ENCODE assay signal across 12 mouse cellular contexts in genomic region chr9:70249881-70250681, GRCm38 (mm10). TPM values are rescaled to one million over a fixed set of nuclear protein-coding genes. Genes with fewer than 3 reads are reported as not detected.
DNase-seq lines count a peak whose midpoint lies in the region; ATAC-seq lines count a peak whose summit lies in the region.
"Had no signal": no experiment of that assay in that cellular context is flagged by ENCODE, and none has a peak within 500 bp of the region (broad histone marks: within the 10 kb centered on the region; RNA-seq: fewer than 3 reads in every experiment).

No protein-coding gene starts in this region.

- no peaks in the 10 kb centered on the region for H3K9me3 ChIP-seq in heart, embryonic 10.5 days
- H3K9me3 ChIP-seq in embryonic facial prominence, embryonic 10.5 days: no peaks in the 10 kb centered on the region
- H3K9me3 ChIP-seq: neural tube, embryonic 12.5 days; stomach, embryonic 15.5 days had no signal

- H3K27ac ChIP-seq in heart, embryonic 10.5 days: no peak overlapping the region
- H3K27ac ChIP-seq in embryonic facial prominence, embryonic 10.5 days (replicated peaks): no peak overlapping the region
- H3K27ac ChIP-seq: liver, embryonic 14.5 days; neural tube, embryonic 12.5 days; stomach, embryonic 15.5 days had no signal

- H3K36me3 ChIP-seq in heart, embryonic 10.5 days: 0 out of 2 replicates have a peak, but pooled peaks cover 2% of the 10 kb centered on the region
- no peaks in the 10 kb centered on the region for H3K36me3 ChIP-seq in embryonic facial prominence, embryonic 10.5 days (replicated peaks)
- H3K36me3 ChIP-seq: neural tube, embryonic 12.5 days; stomach, embryonic 15.5 days had no signal

- no peak overlapping the region for H3K4me3 ChIP-seq in heart, embryonic 10.5 days
- no peak overlapping the region for H3K4me3 ChIP-seq in embryonic facial prominence, embryonic 10.5 days
- H3K4me3 ChIP-seq: neural tube, embryonic 12.5 days; stomach, embryonic 15.5 days had no signal

- WGBS in heart, embryonic 10.5 days: 75% methylated on average over 12 of the region's 12 CpGs
- WGBS in embryonic facial prominence, embryonic 10.5 days: 78% methylated on average over 12 of the region's 12 CpGs

- no peaks in the 10 kb centered on the region for H3K27me3 ChIP-seq in heart, embryonic 10.5 days (ENCODE audit: insufficient read depth, poor library complexity, severe bottlenecking)
- H3K27me3 ChIP-seq in embryonic facial prominence, embryonic 10.5 days (replicated peaks; ENCODE audit: low read depth, poor library complexity, severe bottlenecking): no peaks in the 10 kb centered on the region
- H3K27me3 ChIP-seq: neural tube, embryonic 12.5 days; stomach, embryonic 15.5 days had no signal

- peaks cover 19% of the 10 kb centered on the region; the same call in 1 of the 2 replicates for H3K4me1 ChIP-seq in heart, embryonic 10.5 days
- peaks cover 7% of the 10 kb centered on the region; the same call in 1 of the 2 replicates for H3K4me1 ChIP-seq in embryonic facial prominence, embryonic 10.5 days

- no peak for ATAC-seq in activated CD4-positive, CD25-positive, alpha-beta regulatory T cell, adult 4 months

- DNase-seq in heart, adult 8-10 months (ENCODE audit: low spot score): peak; percentile 44
- no peak for DNase-seq in heart, embryonic 10.5 days (ENCODE audit: low spot score)
- DNase-seq in Muller cell, postnatal 12 days (ENCODE audit: inconsistent ontology term): peak; percentile 84
- DNase-seq in heart, adult 9 months (ENCODE audit: low spot score in 2 of 2): peak; percentile 41 to 61
- peak; percentile 72 for DNase-seq in lung, postnatal 10 days
- DNase-seq in natural killer cell, adult 2 months (ENCODE audit: low spot score in 2 of 2): no peak
- DNase-seq in embryonic facial prominence, embryonic 10.5 days (ENCODE audit: low spot score): no peak
- DNase-seq: cerebellum, postnatal 14 days had no signal

RNA-seq across cellular contexts. Expression of gene Myo1e, which starts 42.9 kb away (rescaled TPM):
- total RNA-seq in heart, adult 8-10 months (2022): 10 to 100 TPM in 2 of 4 experiments, 1 to 10 TPM in 2; 8.0 to 10.3 (median 9.1) TPM
- polyA plus RNA-seq in heart, embryonic 10.5 days (2016; fragmentation: Nextera tagmentation; extraction: Ambion mirVana): 13.3 and 14.4 TPM in 2 replicates
- polyA plus RNA-seq in activated CD4-positive, CD25-positive, alpha-beta regulatory T cell, adult 4 months (2017; shearing (Covaris generic)): 10 to 100 TPM; 25.8 to 27.8 TPM
- polyA plus RNA-seq in embryonic facial prominence, embryonic 10.5 days (2016; fragmentation: Nextera tagmentation; extraction: Ambion mirVana): 16.9 and 17.6 TPM in 2 replicates

Comparison
In these comparisons a context has a peak if more than half of its experiments do, and no peak if none do; other contexts are left out.
1. DNase-seq: peak in heart, adult 8-10 months (single experiment), Muller cell, postnatal 12 days (single experiment), heart, adult 9 months (2 of 2) and lung, postnatal 10 days (single experiment); none in heart, embryonic 10.5 days (single experiment), natural killer cell, adult 2 months (0 of 2) and embryonic facial prominence, embryonic 10.5 days (single experiment).